Mouse (Mus musculus): ENCODE measurements around the gene Mt3. TPM values are rescaled to one million over a fixed set of nuclear protein-coding genes. Genes with fewer than 3 reads are reported as not detected.

The Mt3 gene
- total and polyA plus RNA-seq, 3 experiments, result not detected

DNA sequence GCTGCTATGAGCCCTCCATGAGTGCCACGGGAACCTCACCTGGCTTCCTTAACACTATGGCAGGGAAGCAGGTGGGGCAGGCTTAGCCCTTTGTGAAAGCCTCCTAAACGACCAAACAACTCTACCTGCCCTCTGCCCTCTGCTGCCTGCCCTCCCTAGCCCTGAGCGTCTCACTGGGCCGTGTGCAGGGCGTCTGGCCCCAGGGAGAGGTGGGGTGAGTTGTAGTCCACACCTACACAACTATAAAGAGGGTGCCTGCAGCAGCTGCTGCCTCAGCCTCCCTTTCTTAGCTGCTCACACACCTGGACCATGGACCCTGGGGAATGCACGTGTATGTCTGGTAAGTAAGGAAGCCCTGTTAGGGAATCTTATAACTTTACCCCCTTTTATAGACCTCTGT lies 15.5 kb upstream of the Mt3 start, which contains the start of gene Mt4:
TSS of gene Mt4 (plus strand) at position 265 of the 400 bp plus-strand sequence.
- no peak for DNase-seq (ENCODE audit: low spot score)
- H3K4me1 ChIP-seq (ENCODE audit: insufficient read depth, low read depth, low read length), result peaks cover 7% of the 10 kb centered on the region; the same call in 1 of the 2 replicates
- H3K4me3 ChIP-seq (ENCODE audit: low read depth, low read length), result no peak within 1 kb of the TSS
- H3K9me3 ChIP-seq (replicated peaks), result no peaks in the 10 kb centered on the region
- no peak for ATAC-seq (ENCODE audit: extremely low read depth, insufficient number of reproducible peaks, low FRiP score, poor library complexity, severe bottlenecking)
- no peaks in the 10 kb centered on the region for H3K36me3 ChIP-seq (replicated peaks)
- H3K27me3 ChIP-seq (ENCODE audit: insufficient read depth, low read length), result peaks cover 34% of the 10 kb centered on the region
- TF ChIP-seq GATA1 (IDR thresholded peaks at IDR 0.05; ENCODE audit: borderline replicate concordance, low read length) (no peak), TAL1 (conservative IDR thresholded peaks at IDR 0.05; ENCODE audit: low read depth, low read length) (no peak), POLR2AphosphoS5 (IDR thresholded peaks at IDR 0.05; ENCODE audit: insufficient replicate concordance, low read depth, low read length) (no peak), GATA2 (IDR thresholded peaks at IDR 0.05; ENCODE audit: borderline replicate concordance, low read depth, low read length) (no peak), CTCF (IDR thresholded peaks at IDR 0.05; ENCODE audit: low read depth, low read length) (no peak)

DNA sequence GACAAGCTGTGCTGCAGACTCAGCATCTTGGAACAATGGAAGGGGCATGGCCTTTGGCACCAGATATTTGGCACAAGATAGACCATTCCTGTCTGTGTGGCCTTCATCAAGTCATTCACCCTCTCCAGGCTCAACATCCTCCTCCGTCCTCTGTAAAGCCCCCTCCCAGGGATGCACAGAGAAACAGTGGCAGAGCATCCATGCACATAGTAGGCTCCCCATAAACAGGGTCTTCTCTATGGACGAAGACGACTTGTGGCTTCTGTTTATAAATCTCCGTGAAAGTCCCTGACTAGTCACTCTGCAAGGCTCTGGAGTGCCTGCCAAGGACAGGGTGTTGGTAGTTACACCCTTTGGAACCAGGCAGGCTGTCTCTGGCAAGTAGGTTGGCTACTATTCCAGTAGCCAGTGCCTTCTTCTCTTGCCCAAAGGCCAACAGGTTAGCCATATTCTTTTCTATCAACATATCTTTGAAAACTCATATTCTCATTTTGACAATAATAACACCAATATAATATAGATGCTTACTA lies 12.1 kb upstream of the Mt3 start:
- H3K36me3 ChIP-seq (replicated peaks), result no peaks in the 10 kb centered on the region
- peaks cover 38% of the 10 kb centered on the region for H3K27me3 ChIP-seq (ENCODE audit: insufficient read depth, low read length)

DNA sequence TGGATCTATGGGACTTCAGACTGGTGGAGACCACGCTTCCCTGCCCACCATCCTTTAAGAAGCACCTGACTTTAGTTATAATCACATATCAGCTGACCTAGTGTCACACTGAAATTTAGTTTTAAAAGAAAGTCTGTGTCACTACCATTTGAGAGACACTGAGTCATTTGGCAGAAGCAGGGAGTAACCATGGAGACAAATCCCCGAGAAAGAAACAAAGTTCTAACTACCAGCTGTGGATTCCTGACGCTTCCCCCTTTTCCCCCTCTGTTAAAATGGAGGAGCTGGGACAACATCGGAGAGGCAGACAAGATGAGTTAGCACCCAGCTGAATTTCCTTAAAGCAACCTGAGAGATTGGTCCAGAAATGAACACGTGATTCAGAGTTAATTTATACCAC lies 4.2 kb upstream of the Mt3 start:
- peaks cover 8% of the 10 kb centered on the region for H3K27me3 ChIP-seq (ENCODE audit: insufficient read depth, low read length)
- DNase-seq (ENCODE audit: low spot score) (no peak), ATAC-seq (ENCODE audit: extremely low read depth, insufficient number of reproducible peaks, low FRiP score, poor library complexity, severe bottlenecking) (no peak)
- H3K36me3 ChIP-seq (replicated peaks), result no peaks in the 10 kb centered on the region
- peaks cover 15% of the 10 kb centered on the region for H3K4me1 ChIP-seq (ENCODE audit: insufficient read depth, low read depth, low read length)
- no peaks in the 10 kb centered on the region for H3K9me3 ChIP-seq (replicated peaks)
- TF ChIP-seq GATA1 (IDR thresholded peaks at IDR 0.05; ENCODE audit: borderline replicate concordance, low read length) (no peak), GATA2 (IDR thresholded peaks at IDR 0.05; ENCODE audit: borderline replicate concordance, low read depth, low read length) (no peak), CTCF (IDR thresholded peaks at IDR 0.05; ENCODE audit: low read depth, low read length) (no peak), POLR2AphosphoS5 (IDR thresholded peaks at IDR 0.05; ENCODE audit: insufficient replicate concordance, low read depth, low read length) (no peak), TAL1 (conservative IDR thresholded peaks at IDR 0.05; ENCODE audit: low read depth, low read length) (no peak)
- H3K4me3 ChIP-seq (ENCODE audit: low read depth, low read length), result no peak overlapping the region

More for the DNA sequence above, 12.1 kb upstream of the Mt3 start:
- no peak for TF ChIP-seq GATA1 (IDR thresholded peaks at IDR 0.05; ENCODE audit: borderline replicate concordance, low read length)
- TF ChIP-seq GATA2 (IDR thresholded peaks at IDR 0.05; ENCODE audit: borderline replicate concordance, low read depth, low read length), result no peak
- no peak for TF ChIP-seq CTCF (IDR thresholded peaks at IDR 0.05; ENCODE audit: low read depth, low read length)
- no peak for TF ChIP-seq TAL1 (conservative IDR thresholded peaks at IDR 0.05; ENCODE audit: low read depth, low read length)
- TF ChIP-seq POLR2AphosphoS5 (IDR thresholded peaks at IDR 0.05; ENCODE audit: insufficient replicate concordance, low read depth, low read length), result no peak
- ATAC-seq (ENCODE audit: extremely low read depth, insufficient number of reproducible peaks, low FRiP score, poor library complexity, severe bottlenecking) (no peak), DNase-seq (ENCODE audit: low spot score) (no peak)
- Histone ChIP-seq H3K4me3 (ENCODE audit: low read depth, low read length) (no peak overlapping the region), H3K4me1 (ENCODE audit: insufficient read depth, low read depth, low read length) (no peaks in the 10 kb centered on the region), H3K9me3 (replicated peaks) (no peaks in the 10 kb centered on the region)

DNA sequence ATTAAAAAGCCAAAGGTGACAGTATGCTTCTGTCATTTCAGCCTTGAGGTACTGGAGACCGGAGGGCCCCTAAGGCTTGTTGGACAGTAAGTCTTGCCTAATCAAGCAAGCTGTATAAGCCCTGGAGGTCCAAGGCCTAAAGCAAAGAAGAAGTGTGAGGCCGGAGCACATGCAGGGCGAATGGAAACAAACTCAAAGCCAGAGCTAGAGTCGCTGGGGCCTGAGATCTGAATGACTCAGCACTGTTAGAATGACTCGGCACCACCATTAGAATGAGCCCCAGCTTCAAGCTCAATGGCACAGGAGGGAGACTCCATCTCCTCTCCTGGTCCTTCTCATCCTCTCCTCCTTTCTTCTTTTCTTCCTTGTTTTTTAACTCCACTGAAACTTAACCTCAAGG lies 1.5 kb upstream of the Mt3 start:
- H3K4me1 ChIP-seq (ENCODE audit: insufficient read depth, low read depth, low read length), result peaks cover 15% of the 10 kb centered on the region
- no peaks in the 10 kb centered on the region for H3K9me3 ChIP-seq (replicated peaks)
- TF ChIP-seq TAL1 (conservative IDR thresholded peaks at IDR 0.05; ENCODE audit: low read depth, low read length) (no peak), CTCF (IDR thresholded peaks at IDR 0.05; ENCODE audit: low read depth, low read length) (no peak), GATA2 (IDR thresholded peaks at IDR 0.05; ENCODE audit: borderline replicate concordance, low read depth, low read length) (no peak)
- ATAC-seq (ENCODE audit: extremely low read depth, insufficient number of reproducible peaks, low FRiP score, poor library complexity, severe bottlenecking) (peak; percentile 82), DNase-seq (ENCODE audit: low spot score) (peak; percentile 31)
- peaks cover 19% of the 10 kb centered on the region for H3K27me3 ChIP-seq (ENCODE audit: insufficient read depth, low read length)
- no peaks in the 10 kb centered on the region for H3K36me3 ChIP-seq (replicated peaks)
- H3K4me3 ChIP-seq (ENCODE audit: low read depth, low read length), result no peak overlapping the region

DNA sequence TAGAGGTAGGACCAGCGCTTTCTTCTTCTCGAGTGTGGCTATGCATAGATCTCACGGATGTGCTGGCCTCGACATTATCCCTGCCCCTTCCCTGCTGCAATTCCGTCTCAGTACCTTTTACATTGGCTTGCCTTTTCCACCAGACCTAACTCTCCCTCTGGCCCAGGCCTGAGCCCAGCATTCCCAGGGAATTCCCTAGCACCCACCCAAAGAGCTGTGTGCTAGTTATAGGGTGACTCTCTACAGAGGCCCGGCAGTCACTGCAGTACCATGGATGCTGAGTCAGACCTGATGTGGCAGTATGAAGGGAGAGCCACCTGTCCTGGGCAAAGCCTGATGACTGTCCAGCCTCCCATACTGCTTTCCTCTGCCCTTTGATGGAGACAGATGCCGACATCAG lies 1.0 kb downstream of the Mt3 start:
- Histone ChIP-seq H3K4me3 (ENCODE audit: low read depth, low read length) (no peak overlapping the region), H3K27me3 (ENCODE audit: insufficient read depth, low read length) (peaks cover 27% of the 10 kb centered on the region), H3K4me1 (ENCODE audit: insufficient read depth, low read depth, low read length) (peaks cover 15% of the 10 kb centered on the region)

DNA sequence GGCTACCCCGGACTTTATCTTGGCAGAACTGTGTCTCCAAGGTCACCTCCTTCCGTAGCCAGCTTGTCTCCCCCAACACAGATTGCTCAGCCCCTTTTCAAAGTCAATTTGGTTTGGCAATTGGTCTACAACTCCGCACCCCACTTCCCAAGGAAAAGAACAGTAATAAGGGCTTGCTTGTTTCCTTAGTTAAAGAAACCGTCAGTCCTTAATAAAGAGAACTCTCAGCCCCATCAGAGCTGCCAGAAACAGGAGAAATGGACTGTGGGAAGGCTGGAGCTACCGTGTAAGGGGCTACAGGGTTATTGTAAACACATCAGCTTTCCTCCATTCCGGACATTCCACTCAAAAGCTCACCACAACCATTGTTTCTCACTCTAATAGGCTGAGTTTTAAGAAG lies 2.1 kb downstream of the Mt3 start:
- ATAC-seq (ENCODE audit: extremely low read depth, insufficient number of reproducible peaks, low FRiP score, poor library complexity, severe bottlenecking) (no peak), DNase-seq (ENCODE audit: low spot score) (no peak)
- H3K4me3 ChIP-seq (ENCODE audit: low read depth, low read length), result no peak overlapping the region
- H3K27me3 ChIP-seq (ENCODE audit: insufficient read depth, low read length), result peaks cover 30% of the 10 kb centered on the region
- H3K4me1 ChIP-seq (ENCODE audit: insufficient read depth, low read depth, low read length), result peaks cover 15% of the 10 kb centered on the region
- TF ChIP-seq POLR2AphosphoS5 (IDR thresholded peaks at IDR 0.05; ENCODE audit: insufficient replicate concordance, low read depth, low read length) (no peak), CTCF (IDR thresholded peaks at IDR 0.05; ENCODE audit: low read depth, low read length) (no peak), TAL1 (conservative IDR thresholded peaks at IDR 0.05; ENCODE audit: low read depth, low read length) (no peak), GATA2 (IDR thresholded peaks at IDR 0.05; ENCODE audit: borderline replicate concordance, low read depth, low read length) (no peak), GATA1 (IDR thresholded peaks at IDR 0.05; ENCODE audit: borderline replicate concordance, low read length) (no peak)
- no peaks in the 10 kb centered on the region for H3K9me3 ChIP-seq (replicated peaks)
- no peaks in the 10 kb centered on the region for H3K36me3 ChIP-seq (replicated peaks)

More for the DNA sequence above, 1.0 kb downstream of the Mt3 start:
- ATAC-seq (ENCODE audit: extremely low read depth, insufficient number of reproducible peaks, low FRiP score, poor library complexity, severe bottlenecking) (no peak), DNase-seq (ENCODE audit: low spot score) (no peak)
- no peaks in the 10 kb centered on the region for H3K36me3 ChIP-seq (replicated peaks)
- H3K9me3 ChIP-seq (replicated peaks), result no peaks in the 10 kb centered on the region
- no peak for TF ChIP-seq GATA1 (IDR thresholded peaks at IDR 0.05; ENCODE audit: borderline replicate concordance, low read length)
- TF ChIP-seq GATA2 (IDR thresholded peaks at IDR 0.05; ENCODE audit: borderline replicate concordance, low read depth, low read length), result no peak
- no peak for TF ChIP-seq CTCF (IDR thresholded peaks at IDR 0.05; ENCODE audit: low read depth, low read length)
- TF ChIP-seq POLR2AphosphoS5 (IDR thresholded peaks at IDR 0.05; ENCODE audit: insufficient replicate concordance, low read depth, low read length), result no peak
- no peak for TF ChIP-seq TAL1 (conservative IDR thresholded peaks at IDR 0.05; ENCODE audit: low read depth, low read length)

All from G1E (cell line).